Mouse (Mus musculus): ENCODE measurements around the gene Golph3. TPM values are rescaled to one million over a fixed set of nuclear protein-coding genes. Genes with fewer than 3 reads are reported as not detected.

Gene Golph3
- total and polyA plus RNA-seq, 2 experiments from 2014 or later: 55.8 to 116 TPM

DNA sequence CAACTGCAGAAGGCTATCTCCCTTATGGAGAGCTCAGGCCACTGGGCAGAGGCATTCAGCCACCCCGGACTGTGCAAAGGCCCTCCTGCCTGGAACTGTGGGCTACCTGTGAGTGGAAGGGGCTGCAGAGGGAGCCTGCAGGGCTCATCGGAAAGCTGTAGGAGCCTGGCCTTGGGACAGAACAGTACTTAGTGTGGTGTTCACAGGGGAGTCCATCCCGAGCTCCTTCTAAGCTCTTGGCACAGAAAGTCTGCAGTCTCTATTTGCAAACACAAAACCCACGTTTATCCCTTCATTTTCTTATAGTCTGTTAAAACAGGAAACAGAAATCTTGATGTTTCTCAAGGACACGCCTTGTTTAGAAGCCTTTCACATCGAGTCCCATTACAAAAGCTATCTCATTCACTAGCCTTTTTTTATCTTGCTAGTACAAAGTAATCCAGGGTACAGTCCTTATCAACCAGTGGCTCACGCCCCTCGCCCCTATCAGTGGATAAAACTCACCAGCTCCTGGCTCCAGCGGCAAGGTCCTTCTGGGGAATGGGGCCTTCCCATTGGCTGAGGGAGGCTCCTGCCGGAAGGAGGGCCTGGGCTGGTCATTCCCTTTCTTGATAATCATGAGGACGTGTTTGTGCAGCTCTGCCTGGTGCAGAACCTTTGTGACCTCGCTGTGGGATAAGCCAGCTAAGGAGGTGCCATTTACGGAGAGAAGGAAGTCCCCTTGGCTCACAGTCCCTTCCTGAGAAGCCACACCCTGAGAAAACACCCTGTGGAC lies 46.2 kb downstream of the Golph3 start:
- H3K27ac ChIP-seq (ENCODE audit: low read depth, low read length): no peak overlapping the region
- H3K4me2 ChIP-seq (ENCODE audit: low read depth, low read length, poor library complexity, severe bottlenecking): no peak overlapping the region
- TF ChIP-seq CTCF (IDR thresholded peaks at IDR 0.05): no peak
- H3K27me3 ChIP-seq (ENCODE audit: insufficient read depth, low read length): no peaks in the 10 kb centered on the region
- peaks cover 5% of the 10 kb centered on the region; the same call in 1 of the 2 replicates for H3K4me1 ChIP-seq (ENCODE audit: insufficient read depth, low read length)
- no peak overlapping the region for H3K4me3 ChIP-seq (ENCODE audit: low read depth, low read length)
- H3K9ac ChIP-seq (replicated peaks; ENCODE audit: low read length, poor library complexity, severe bottlenecking): no peak overlapping the region
- WGBS: 60% methylated on average over 13 of the region's 13 CpGs
- peaks cover 5% of the 10 kb centered on the region for H3K36me3 ChIP-seq (ENCODE audit: insufficient read depth, low read length)
- H3K9me3 ChIP-seq (ENCODE audit: low read length): no peaks in the 10 kb centered on the region
- DNase-seq (ENCODE audit: low spot score) (no peak), ATAC-seq (ENCODE audit: low FRiP score) (no peak)

DNA sequence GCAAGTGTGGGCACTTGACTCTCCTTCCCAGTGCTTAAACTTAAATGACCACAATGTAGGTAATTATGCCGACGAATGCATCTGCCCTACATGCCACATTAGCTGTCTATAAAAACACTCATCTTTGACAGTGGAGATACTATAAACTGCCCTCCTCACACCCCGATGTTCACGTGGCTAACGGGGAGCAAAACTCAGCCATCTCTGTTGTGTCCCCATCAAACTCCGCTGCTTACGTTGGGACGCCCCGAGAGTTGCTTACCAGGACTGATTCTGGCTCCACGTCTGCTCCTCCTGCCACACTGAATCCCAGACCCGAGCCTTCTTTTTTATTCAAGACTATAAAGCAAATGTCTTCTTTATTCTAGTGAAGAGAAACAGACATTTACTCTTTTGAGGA lies 47.1 kb downstream of the Golph3 start:
- no peak overlapping the region for H3K9ac ChIP-seq (replicated peaks; ENCODE audit: low read length, poor library complexity, severe bottlenecking)
- 67% methylated on average over 11 of the region's 11 CpGs for WGBS
- H3K4me3 ChIP-seq (ENCODE audit: low read depth, low read length): no peak overlapping the region
- H3K27me3 ChIP-seq (ENCODE audit: insufficient read depth, low read length): no peaks in the 10 kb centered on the region
- peaks cover 5% of the 10 kb centered on the region; the same call in 1 of the 2 replicates for H3K4me1 ChIP-seq (ENCODE audit: insufficient read depth, low read length)
- no peak overlapping the region for H3K27ac ChIP-seq (ENCODE audit: low read depth, low read length)
- DNase-seq (ENCODE audit: low spot score) (no peak), ATAC-seq (ENCODE audit: low FRiP score) (no peak)
- H3K9me3 ChIP-seq (ENCODE audit: low read length): no peaks in the 10 kb centered on the region
- H3K36me3 ChIP-seq (ENCODE audit: insufficient read depth, low read length): peaks cover 10% of the 10 kb centered on the region
- TF ChIP-seq CTCF (IDR thresholded peaks at IDR 0.05): no peak
- H3K4me2 ChIP-seq (ENCODE audit: low read depth, low read length, poor library complexity, severe bottlenecking): no peak overlapping the region

DNA sequence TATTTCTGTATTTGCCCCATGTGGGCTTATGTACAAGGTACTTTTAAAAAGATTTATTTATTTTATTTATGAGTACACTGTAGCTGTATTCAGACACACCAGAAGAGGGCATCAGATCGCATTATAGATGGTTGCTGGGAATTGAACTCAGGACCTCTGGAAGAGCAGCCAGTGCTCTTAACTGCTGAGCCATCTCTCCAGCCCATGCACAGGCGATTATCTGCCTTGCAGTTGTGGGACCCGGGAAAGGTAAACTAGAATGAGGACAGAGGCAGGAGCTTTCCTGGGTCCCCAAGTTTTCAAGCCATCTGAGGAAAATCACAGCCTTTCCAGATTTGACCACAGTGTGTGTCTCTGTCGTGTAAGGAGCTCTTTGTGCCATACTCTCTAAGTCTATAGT lies 47.6 kb downstream of the Golph3 start:
- peaks cover 5% of the 10 kb centered on the region; the same call in 1 of the 2 replicates for H3K4me1 ChIP-seq (ENCODE audit: insufficient read depth, low read length)
- ATAC-seq (ENCODE audit: low FRiP score): no peak
- no peak overlapping the region for H3K4me3 ChIP-seq (ENCODE audit: low read depth, low read length)
- WGBS: 89% methylated on average over 4 of the region's 4 CpGs
- H3K36me3 ChIP-seq (ENCODE audit: insufficient read depth, low read length): peaks cover 10% of the 10 kb centered on the region
- no peak overlapping the region for H3K9ac ChIP-seq (replicated peaks; ENCODE audit: low read length, poor library complexity, severe bottlenecking)
- TF ChIP-seq CTCF (IDR thresholded peaks at IDR 0.05): no peak; the same call in 1 of the 2 replicates
- no peak overlapping the region for H3K4me2 ChIP-seq (ENCODE audit: low read depth, low read length, poor library complexity, severe bottlenecking)
- H3K27me3 ChIP-seq (ENCODE audit: insufficient read depth, low read length): no peaks in the 10 kb centered on the region
- H3K9me3 ChIP-seq (ENCODE audit: low read length): no peaks in the 10 kb centered on the region
- no peak for DNase-seq (ENCODE audit: low spot score)
- H3K27ac ChIP-seq (ENCODE audit: low read depth, low read length): no peak overlapping the region

DNA sequence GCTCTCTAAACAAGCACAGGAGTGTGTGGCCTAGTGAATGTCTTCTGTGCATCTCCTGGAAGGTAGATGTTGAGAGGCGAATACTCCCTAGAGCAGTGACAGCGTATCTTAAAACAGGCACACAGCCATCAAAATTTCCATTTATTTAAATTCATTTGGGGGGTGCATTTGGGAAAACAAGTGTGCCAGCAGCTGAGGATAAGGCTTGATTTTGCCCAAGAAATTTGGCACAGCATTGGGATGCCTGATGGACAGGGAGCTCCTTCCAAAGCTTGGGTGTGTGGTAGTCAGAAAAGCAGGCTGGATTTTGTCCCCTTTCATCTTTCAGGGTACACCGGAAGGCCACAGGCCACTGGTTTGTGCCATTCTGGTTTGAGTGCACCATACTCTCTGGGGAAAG lies 48.8 kb downstream of the Golph3 start:
- H3K9ac ChIP-seq (replicated peaks; ENCODE audit: low read length, poor library complexity, severe bottlenecking): no peak overlapping the region
- ATAC-seq (ENCODE audit: low FRiP score) (no peak), DNase-seq (ENCODE audit: low spot score) (no peak)
- H3K9me3 ChIP-seq (ENCODE audit: low read length): no peaks in the 10 kb centered on the region
- 91% methylated on average over 3 of the region's 3 CpGs for WGBS
- peaks cover 7% of the 10 kb centered on the region; the same call in 1 of the 2 replicates for H3K36me3 ChIP-seq (ENCODE audit: insufficient read depth, low read length)
- H3K27ac ChIP-seq (ENCODE audit: low read depth, low read length): no peak overlapping the region
- no peaks in the 10 kb centered on the region for H3K27me3 ChIP-seq (ENCODE audit: insufficient read depth, low read length)
- no peak for TF ChIP-seq CTCF (IDR thresholded peaks at IDR 0.05)
- no peak overlapping the region for H3K4me3 ChIP-seq (ENCODE audit: low read depth, low read length)
- H3K4me1 ChIP-seq (ENCODE audit: insufficient read depth, low read length): peaks cover 5% of the 10 kb centered on the region; the same call in 1 of the 2 replicates
- no peak overlapping the region for H3K4me2 ChIP-seq (ENCODE audit: low read depth, low read length, poor library complexity, severe bottlenecking)

DNA sequence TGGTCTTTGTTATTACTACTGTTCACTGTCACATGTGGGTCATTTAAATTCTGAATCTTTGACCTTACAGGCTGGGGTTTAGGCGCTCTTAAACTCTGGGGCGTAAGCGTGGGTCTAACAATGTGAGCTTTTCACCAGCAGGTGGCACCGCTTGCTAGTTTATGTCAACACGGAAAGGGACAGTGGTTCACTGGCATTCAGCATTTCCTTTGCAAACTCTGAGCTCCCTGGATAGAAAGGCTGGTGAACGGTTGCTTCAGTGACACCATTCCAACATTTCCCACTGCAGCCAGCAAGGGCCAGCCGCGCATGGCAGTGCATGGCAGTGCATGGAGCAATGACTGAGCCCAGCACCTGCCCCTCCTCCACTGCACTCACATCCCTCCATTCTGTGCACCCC lies 49.9 kb downstream of the Golph3 start:
- Histone ChIP-seq H3K36me3 (ENCODE audit: insufficient read depth, low read length) (peaks cover 7% of the 10 kb centered on the region; the same call in 1 of the 2 replicates), H3K9me3 (ENCODE audit: low read length) (no peaks in the 10 kb centered on the region), H3K27me3 (ENCODE audit: insufficient read depth, low read length) (no peaks in the 10 kb centered on the region), H3K4me2 (ENCODE audit: low read depth, low read length, poor library complexity, severe bottlenecking) (no peak overlapping the region), H3K9ac (replicated peaks; ENCODE audit: low read length, poor library complexity, severe bottlenecking) (no peak overlapping the region), H3K27ac (ENCODE audit: low read depth, low read length) (no peak overlapping the region), H3K4me1 (ENCODE audit: insufficient read depth, low read length) (peaks cover 5% of the 10 kb centered on the region), H3K4me3 (ENCODE audit: low read depth, low read length) (no peak overlapping the region)
- 5% methylated on average over 8 of the region's 8 CpGs for WGBS
- TF ChIP-seq CTCF (IDR thresholded peaks at IDR 0.05): peak; percentile 94
- ATAC-seq (ENCODE audit: low FRiP score): peak; percentile 55
- DNase-seq (ENCODE audit: low spot score): peak; percentile 91

DNA sequence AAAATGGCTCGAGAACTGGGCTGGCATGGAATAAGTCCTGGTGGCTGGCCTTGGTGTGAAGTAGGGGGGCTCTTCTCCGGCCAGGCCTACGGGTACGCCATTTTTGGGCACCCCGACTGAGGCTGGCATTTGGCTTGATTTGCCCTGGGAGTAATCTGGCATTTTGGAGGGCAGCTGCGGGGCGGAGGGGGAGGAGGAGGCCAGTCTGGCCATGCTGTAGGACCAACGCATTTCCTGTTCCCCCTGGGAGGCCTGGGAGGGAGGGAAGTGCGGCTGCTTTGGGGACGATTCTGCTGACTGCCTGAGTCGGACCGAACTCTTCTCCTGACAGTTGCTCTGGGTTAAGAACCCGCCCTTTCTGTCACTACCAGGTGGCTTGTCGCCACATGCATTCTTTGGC lies 52.2 kb downstream of the Golph3 start:
- 85% methylated on average over 14 of the region's 14 CpGs for WGBS
- TF ChIP-seq CTCF (IDR thresholded peaks at IDR 0.05): no peak
- no peak overlapping the region for H3K27ac ChIP-seq (ENCODE audit: low read depth, low read length)
- ATAC-seq (ENCODE audit: low FRiP score) (no peak), DNase-seq (ENCODE audit: low spot score) (no peak)
- H3K4me2 ChIP-seq (ENCODE audit: low read depth, low read length, poor library complexity, severe bottlenecking): no peak overlapping the region
- H3K36me3 ChIP-seq (ENCODE audit: insufficient read depth, low read length): peaks cover 7% of the 10 kb centered on the region; the same call in 1 of the 2 replicates
- H3K27me3 ChIP-seq (ENCODE audit: insufficient read depth, low read length): no peaks in the 10 kb centered on the region
- no peak overlapping the region for H3K9ac ChIP-seq (replicated peaks; ENCODE audit: low read length, poor library complexity, severe bottlenecking)
- no peaks in the 10 kb centered on the region; the same call in 1 of the 2 replicates for H3K4me1 ChIP-seq (ENCODE audit: insufficient read depth, low read length)
- H3K9me3 ChIP-seq (ENCODE audit: low read length): no peaks in the 10 kb centered on the region
- H3K4me3 ChIP-seq (ENCODE audit: low read depth, low read length): no peak overlapping the region
